Mouse (Mus musculus): ENCODE results near the gene Chrne. TPM values are rescaled to one million over a fixed set of nuclear protein-coding genes. Genes with fewer than 3 reads are reported as not detected.

The Chrne gene
- not detected in 2 replicates for polyA plus RNA-seq (2015; fragmentation: Nextera tagmentation; extraction: Ambion mirVana)

DNA sequence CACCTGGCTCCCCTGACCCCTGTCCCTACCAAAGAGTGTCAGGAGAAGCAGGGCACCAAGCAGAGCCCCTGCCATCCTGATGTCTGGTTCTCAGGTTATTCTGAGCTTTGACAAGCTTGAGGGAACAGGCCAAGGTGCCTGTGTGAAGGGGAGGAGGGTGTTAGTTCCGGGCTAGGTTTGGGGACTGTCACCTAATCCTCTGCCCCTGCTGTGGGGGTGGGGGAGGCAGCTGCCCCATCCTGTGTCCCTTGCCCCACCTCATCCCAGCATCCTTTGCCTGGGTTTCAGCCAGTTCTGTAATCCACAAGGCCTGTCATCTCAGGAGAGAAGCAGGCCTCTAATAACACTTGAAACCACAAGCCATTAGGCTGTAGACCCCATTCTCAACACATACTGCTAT, at the start of gene Chrne:
Gene Chrne (minus strand): TSS at position 116 of the 400 bp plus-strand sequence.
- no peak for DNase-seq (ENCODE audit: low spot score)
- 43% methylated on average over 1 of the region's 1 CpGs for WGBS
- ATAC-seq: no peak
- no peaks in the 10 kb centered on the region for H3K36me3 ChIP-seq (ENCODE audit: insufficient read depth, low read length)
- H3K9me3 ChIP-seq (ENCODE audit: low read length): no peaks in the 10 kb centered on the region
- no peak within 1 kb of the TSS for H3K9ac ChIP-seq (replicated peaks; ENCODE audit: low read depth)
- peaks cover 10% of the 10 kb centered on the region for H3K4me1 ChIP-seq (ENCODE audit: insufficient read depth, low read depth, low read length)
- no peak within 1 kb of the TSS for H3K4me3 ChIP-seq (ENCODE audit: low read depth, low read length)
- no peak within 1 kb of the TSS for H3K4me2 ChIP-seq (replicated peaks; ENCODE audit: low read depth, low read length)
- TF ChIP-seq CTCF (IDR thresholded peaks at IDR 0.05) (no peak), EP300 (IDR thresholded peaks at IDR 0.05) (no peak)
- H3K27me3 ChIP-seq (replicated peaks; ENCODE audit: insufficient read depth, low read length): no peaks in the 10 kb centered on the region
- no peak within 1 kb of the TSS for H3K27ac ChIP-seq (ENCODE audit: low read length)

DNA sequence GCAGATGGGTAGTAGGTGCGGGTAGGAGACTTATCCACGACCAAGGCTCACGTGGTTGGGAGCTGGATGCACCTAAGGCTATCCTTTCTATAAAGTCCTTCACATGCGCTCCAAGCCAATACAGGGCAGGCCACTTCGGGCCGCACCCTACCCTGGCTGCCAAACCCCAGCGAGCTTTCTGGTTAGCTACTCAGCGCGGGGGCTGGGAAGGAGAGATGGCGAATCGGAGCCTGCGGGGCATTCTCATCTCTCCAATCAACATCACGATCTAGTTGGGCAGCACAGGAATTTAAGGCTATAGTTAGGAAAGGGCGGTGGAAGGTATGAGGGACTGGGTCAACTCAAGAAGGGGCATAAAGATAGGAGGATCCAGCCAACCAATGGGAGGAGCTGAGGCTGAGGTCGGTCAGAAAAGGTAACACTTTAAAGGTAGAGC, 49.3 kb upstream of the Chrne start:
- WGBS: 0% methylated on average over 15 of the region's 15 CpGs
- Histone ChIP-seq H3K27me3 (replicated peaks; ENCODE audit: insufficient read depth, low read length) (no peaks in the 10 kb centered on the region), H3K4me2 (replicated peaks; ENCODE audit: low read depth, low read length) (peak overlapping the region; percentile 97), H3K9ac (replicated peaks; ENCODE audit: low read depth) (0 out of 2 replicates have a peak overlapping the region, but pooled peaks have one; percentile 13), H3K36me3 (ENCODE audit: insufficient read depth, low read length) (peaks cover 13% of the 10 kb centered on the region; the same call in 1 of the 2 replicates), H3K27ac (ENCODE audit: low read length) (peak overlapping the region; percentile 72), H3K4me3 (ENCODE audit: low read depth, low read length) (peak overlapping the region; percentile 65), H3K9me3 (ENCODE audit: low read length) (no peaks in the 10 kb centered on the region), H3K4me1 (ENCODE audit: insufficient read depth, low read depth, low read length) (no peaks in the 10 kb centered on the region; the same call in 1 of the 2 replicates)
- DNase-seq (ENCODE audit: low spot score) (no peak), ATAC-seq (peak; percentile 58; the same call in 1 of the 2 replicates)
- no peak for TF ChIP-seq CTCF (IDR thresholded peaks at IDR 0.05)
- TF ChIP-seq EP300 (IDR thresholded peaks at IDR 0.05): peak; percentile 38; the same call in 1 of the 2 replicates

DNA sequence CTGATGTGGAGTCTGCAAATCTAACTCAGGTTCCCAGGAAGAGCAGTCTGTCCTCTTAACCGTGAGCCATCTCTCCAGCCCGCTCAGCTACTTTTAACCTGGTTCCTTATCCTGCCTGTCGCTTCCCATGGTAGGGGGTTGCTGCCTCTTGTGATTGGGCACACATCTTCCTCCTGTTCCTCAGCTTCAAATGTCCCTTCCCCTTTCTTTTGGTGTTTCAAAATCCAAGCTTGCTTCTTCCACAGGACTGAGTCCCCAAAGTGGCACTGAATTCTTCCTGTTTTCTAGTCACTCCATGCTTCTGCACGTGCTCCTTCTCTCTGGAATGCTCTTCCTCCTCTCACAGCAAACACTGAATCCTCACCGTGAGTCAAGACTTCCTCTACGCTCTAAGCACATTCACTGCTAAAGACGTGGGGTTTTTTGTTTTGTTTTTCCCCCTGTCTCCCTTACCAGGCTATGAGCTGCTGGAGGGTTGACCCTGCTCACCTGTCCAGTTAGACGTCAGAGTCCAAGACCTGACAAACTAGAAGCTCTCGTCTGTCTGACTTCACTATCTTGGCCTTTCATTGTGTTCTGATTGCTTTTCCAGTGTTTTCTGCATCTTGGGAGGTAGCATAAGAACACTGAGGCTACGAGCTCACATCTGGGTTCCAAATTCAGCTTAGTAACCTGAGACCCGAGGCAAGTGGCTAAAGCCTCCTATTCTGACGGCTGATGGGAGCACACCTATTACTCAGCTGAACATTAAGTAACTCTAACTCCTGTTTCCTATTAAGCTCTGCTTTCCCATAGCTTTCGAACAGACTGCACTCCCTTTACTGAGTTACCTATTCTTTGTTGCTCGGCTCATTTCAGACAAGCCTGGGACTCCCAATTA, 48.5 kb upstream of the Chrne start:
- peak; percentile 70 for DNase-seq (ENCODE audit: low spot score)
- Histone ChIP-seq H3K27me3 (replicated peaks; ENCODE audit: insufficient read depth, low read length) (no peaks in the 10 kb centered on the region), H3K4me2 (replicated peaks; ENCODE audit: low read depth, low read length) (peak overlapping the region; percentile 97), H3K36me3 (ENCODE audit: insufficient read depth, low read length) (peaks cover 13% of the 10 kb centered on the region; the same call in 1 of the 2 replicates), H3K4me3 (ENCODE audit: low read depth, low read length) (peak overlapping the region; percentile 65; the same call in 1 of the 2 replicates), H3K27ac (ENCODE audit: low read length) (peak overlapping the region; percentile 72), H3K4me1 (ENCODE audit: insufficient read depth, low read depth, low read length) (no peaks in the 10 kb centered on the region; the same call in 1 of the 2 replicates), H3K9ac (replicated peaks; ENCODE audit: low read depth) (no peak overlapping the region), H3K9me3 (ENCODE audit: low read length) (no peaks in the 10 kb centered on the region)
- WGBS: 45% methylated on average over 14 of the region's 14 CpGs
- TF ChIP-seq CTCF (IDR thresholded peaks at IDR 0.05): no peak
- TF ChIP-seq EP300 (IDR thresholded peaks at IDR 0.05): no peak
- no peak for ATAC-seq

DNA sequence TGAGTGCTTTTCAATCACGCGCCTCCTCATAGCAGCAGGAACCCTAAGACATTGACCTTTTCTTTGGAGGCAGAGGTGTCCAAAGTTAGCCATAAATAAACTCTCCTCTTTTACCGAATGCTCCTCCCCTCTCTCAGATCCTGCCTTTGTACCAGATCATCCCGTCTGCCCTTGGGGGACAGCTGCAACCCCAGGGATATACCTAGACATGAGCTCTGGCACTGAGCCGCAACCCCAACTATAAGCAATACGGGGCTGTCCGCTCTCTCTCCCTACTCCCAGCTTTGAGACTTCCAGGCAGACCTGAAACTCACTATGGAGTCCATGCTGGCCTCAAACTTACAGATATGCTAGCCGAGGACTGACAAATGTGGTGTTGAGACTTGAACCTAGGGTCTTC, 47.7 kb upstream of the Chrne start:
- Histone ChIP-seq H3K9me3 (ENCODE audit: low read length) (no peaks in the 10 kb centered on the region), H3K4me2 (replicated peaks; ENCODE audit: low read depth, low read length) (no peak overlapping the region), H3K4me3 (ENCODE audit: low read depth, low read length) (no peak overlapping the region), H3K27ac (ENCODE audit: low read length) (0 out of 2 replicates have a peak overlapping the region, but pooled peaks have one; percentile 55), H3K4me1 (ENCODE audit: insufficient read depth, low read depth, low read length) (no peaks in the 10 kb centered on the region; the same call in 1 of the 2 replicates), H3K27me3 (replicated peaks; ENCODE audit: insufficient read depth, low read length) (no peaks in the 10 kb centered on the region), H3K36me3 (ENCODE audit: insufficient read depth, low read length) (peaks cover 13% of the 10 kb centered on the region; the same call in 1 of the 2 replicates), H3K9ac (replicated peaks; ENCODE audit: low read depth) (no peak overlapping the region)
- DNase-seq (ENCODE audit: low spot score): no peak
- no peak for TF ChIP-seq CTCF (IDR thresholded peaks at IDR 0.05)
- no peak for TF ChIP-seq EP300 (IDR thresholded peaks at IDR 0.05)
- no peak for ATAC-seq
- WGBS: 95% methylated on average over 8 of the region's 8 CpGs

DNA sequence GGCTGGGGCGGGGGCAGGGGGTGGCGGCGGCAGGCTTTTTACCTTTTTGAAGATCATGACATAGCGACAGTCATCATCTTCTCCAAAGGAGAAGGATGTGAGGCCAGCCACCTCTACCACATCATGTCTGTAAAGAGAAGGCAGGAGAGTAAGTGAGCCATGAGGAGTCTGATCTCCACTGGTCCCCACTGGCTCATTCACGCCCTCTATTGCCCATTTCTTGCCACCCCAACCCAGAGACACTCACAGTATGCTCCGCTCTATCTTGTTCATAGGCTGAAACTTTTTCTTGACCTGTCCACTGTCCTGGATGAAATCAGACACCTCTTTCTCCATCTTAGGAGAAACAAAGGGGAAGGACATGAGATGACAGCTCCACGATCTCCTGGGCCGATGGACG, 45.7 kb upstream of the Chrne start:
- H3K9ac ChIP-seq (replicated peaks; ENCODE audit: low read depth): no peak overlapping the region
- ATAC-seq: no peak
- no peaks in the 10 kb centered on the region for H3K9me3 ChIP-seq (ENCODE audit: low read length)
- TF ChIP-seq CTCF (IDR thresholded peaks at IDR 0.05) (peak; percentile 24), EP300 (IDR thresholded peaks at IDR 0.05) (no peak)
- no peak for DNase-seq (ENCODE audit: low spot score)
- peaks cover 13% of the 10 kb centered on the region; the same call in 1 of the 2 replicates for H3K36me3 ChIP-seq (ENCODE audit: insufficient read depth, low read length)
- no peaks in the 10 kb centered on the region for H3K27me3 ChIP-seq (replicated peaks; ENCODE audit: insufficient read depth, low read length)
- WGBS: 93% methylated on average over 9 of the region's 9 CpGs
- no peaks in the 10 kb centered on the region; the same call in 1 of the 2 replicates for H3K4me1 ChIP-seq (ENCODE audit: insufficient read depth, low read depth, low read length)
- no peak overlapping the region for H3K4me2 ChIP-seq (replicated peaks; ENCODE audit: low read depth, low read length)
- H3K4me3 ChIP-seq (ENCODE audit: low read depth, low read length): no peak overlapping the region
- no peak overlapping the region for H3K27ac ChIP-seq (ENCODE audit: low read length)

DNA sequence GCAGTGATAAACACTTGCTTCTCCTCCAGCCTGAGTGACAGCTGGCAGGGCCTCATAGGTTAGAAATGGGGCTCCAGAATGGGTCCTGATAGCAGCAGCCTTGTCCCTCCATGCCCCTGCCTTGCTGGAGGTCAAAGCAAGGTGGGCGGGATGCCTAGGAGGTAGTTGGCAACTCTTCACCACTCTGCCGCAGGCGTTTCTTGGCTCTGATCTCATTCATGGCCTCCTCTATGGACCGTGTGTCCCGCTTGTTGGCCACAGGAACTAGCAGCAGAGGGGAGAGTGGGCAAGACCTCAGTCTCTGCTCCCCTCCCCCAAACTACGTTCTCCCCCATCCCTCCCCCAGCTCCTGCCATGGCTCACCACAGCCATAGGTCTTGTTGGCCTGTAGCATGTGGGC, 44.9 kb upstream of the Chrne start:
- no peak for TF ChIP-seq EP300 (IDR thresholded peaks at IDR 0.05)
- no peak for TF ChIP-seq CTCF (IDR thresholded peaks at IDR 0.05)
- ATAC-seq: no peak
- H3K4me2 ChIP-seq (replicated peaks; ENCODE audit: low read depth, low read length): no peak overlapping the region
- peaks cover 13% of the 10 kb centered on the region; the same call in 1 of the 2 replicates for H3K36me3 ChIP-seq (ENCODE audit: insufficient read depth, low read length)
- no peak overlapping the region for H3K27ac ChIP-seq (ENCODE audit: low read length)
- H3K9me3 ChIP-seq (ENCODE audit: low read length): no peaks in the 10 kb centered on the region
- no peak for DNase-seq (ENCODE audit: low spot score)
- H3K27me3 ChIP-seq (replicated peaks; ENCODE audit: insufficient read depth, low read length): no peaks in the 10 kb centered on the region
- H3K9ac ChIP-seq (replicated peaks; ENCODE audit: low read depth): no peak overlapping the region
- H3K4me1 ChIP-seq (ENCODE audit: insufficient read depth, low read depth, low read length): no peaks in the 10 kb centered on the region
- H3K4me3 ChIP-seq (ENCODE audit: low read depth, low read length): no peak overlapping the region
- 81% methylated on average over 6 of the region's 6 CpGs for WGBS
